Mouse (Mus musculus) 3T3-L1 (cell line): ENCODE measurements around the gene Ywhae.

Source experiments
- DNase-seq: peaks from one replicate; pipeline ENCODE4 v3.0.0-alpha.2; 2015; ENCODE audit warnings: low read depth, low spot score

Ywhae gene

DNA sequence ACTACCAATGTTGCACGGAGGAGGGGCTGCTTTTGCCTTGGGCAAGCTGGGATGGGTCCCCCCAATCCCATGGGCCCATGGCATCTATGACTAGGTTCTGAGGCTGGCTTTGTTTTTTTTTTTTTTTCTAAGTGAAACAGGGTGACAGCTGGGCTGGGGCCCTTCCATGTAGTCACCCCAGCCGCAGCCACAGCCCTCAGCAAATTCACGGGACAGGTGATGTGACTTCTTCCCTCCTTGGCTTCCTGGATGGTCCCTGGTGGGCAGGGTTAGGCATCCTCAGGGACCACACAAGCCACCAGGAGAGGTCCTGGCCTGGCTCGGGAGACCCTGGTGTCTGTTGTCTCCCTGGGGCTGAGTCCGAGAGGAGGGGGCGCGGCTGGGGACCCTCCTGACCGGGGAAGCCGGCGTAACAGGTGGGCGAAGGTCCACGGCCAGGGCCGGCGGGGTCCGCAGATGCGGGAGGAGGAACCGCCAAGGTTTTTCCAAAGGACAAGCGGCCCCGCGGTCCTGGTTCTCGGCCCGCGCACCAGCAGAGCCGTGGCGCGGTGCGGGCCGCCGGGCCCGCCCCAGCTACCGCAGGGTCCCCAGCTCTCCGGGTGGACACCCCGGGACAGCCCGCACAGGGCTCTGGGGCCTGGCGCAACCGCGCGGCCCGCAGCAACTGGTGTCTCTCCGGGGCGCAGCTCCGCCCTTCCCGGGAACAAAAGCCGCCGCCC, 62.1 kb downstream of the Ywhae start:
- no peak for DNase-seq

DNA sequence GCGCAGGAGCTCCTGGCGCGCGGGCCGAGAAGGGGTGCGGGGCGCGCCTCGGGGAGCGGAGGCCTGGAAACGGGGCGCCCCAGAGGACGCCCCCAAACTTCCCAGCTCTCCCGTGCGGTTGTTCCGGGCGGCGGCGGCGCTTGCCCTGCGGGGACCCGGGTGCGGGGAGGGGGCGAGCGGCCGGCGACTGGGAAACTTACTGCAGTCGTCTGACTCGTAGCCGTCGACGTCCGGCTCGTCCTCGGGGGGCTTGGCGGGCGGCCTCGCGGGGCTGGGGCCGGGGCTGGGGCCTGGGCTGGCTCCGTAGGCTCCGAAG, 62.6 kb downstream of the Ywhae start:
- DNase-seq, result no peak

DNA sequence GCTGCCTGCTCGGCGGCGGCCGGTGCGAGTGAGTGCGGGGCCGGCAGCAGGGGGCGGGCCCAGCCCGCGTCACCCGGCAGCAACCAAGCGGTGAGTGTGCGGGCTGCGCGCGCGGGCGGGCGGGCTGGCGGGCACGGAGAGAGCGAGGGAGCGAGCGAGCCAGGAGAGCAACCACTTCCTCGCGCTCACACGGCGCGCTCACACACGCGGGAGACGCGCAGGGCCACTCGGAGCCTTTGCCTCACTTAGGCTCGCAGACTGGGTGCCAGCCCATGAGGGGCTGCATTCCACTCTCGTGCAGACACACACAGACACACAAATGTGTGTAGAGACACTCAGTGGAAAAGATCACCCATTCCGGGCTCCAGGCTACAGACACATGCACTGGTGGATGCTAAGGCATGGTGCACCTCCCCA, 63.4 kb downstream of the Ywhae start, which contains the start of gene Doc2b:
TSS of gene Doc2b (minus strand) at position 21 of the 417 bp plus-strand sequence.
- no peak for DNase-seq

DNA sequence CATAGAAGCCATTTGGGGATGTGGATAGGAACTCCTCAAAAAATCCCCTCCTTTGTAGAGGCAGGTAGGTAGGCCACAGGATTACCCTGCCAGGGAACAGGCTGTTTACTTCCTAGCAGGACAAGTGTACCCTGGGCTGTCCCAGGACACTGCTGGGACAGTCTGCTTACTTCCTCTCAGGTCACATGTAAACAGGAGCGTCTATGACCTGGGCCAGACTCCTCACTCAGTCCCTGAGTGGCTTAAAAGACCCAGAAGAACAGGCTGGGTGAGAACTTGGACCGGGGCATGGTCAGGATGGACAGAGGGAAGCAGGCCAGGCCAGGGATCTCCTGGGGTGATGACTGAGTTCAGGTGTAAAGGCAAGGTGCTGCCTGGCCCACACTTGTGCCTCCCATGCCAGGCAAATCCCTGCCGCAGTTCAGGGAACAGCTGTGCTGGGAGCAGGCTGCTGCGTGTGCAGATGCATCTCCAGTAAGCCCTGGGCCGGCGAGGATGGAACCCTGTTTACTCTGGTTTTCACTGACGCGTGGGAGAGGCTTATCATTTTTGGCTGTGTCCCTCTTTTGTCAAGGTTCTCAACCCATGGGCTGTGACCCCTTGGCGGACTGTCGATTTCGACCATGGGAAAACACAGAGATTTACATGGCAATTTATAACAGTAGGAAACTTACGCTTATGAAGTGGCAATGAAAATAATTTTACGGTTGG, 64.0 kb downstream of the Ywhae start:
- no peak for DNase-seq

- no peak for DNase-seq
Measured at GRCm38 (mm10) chr11:75801369-75801768, 68.7 kb downstream of the Ywhae start.

- peak; percentile 8 for DNase-seq
Measured at GRCm38 (mm10) chr11:75801771-75802550, 69.3 kb downstream of the Ywhae start.

DNA sequence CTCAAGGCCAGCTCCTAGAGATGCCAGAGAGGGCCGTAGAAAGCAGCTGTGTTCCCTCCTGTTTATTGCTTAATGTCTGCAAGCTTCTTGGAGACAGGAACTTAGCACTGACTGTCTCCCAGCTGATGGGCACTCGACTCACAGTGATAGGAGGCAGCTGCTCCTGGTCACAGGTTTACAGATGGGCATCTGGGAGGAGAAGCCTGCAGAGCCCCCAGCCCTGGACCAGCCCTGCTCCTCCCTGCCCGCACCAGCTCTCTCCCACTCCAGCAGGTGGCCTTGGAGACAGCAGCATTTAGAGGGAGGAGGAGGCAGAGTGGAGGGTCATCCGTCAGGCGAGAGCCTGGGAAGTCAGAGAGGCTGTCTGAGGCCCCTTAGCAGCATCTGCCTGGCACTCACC, 74.8 kb downstream of the Ywhae start:
- DNase-seq, result no peak

DNA sequence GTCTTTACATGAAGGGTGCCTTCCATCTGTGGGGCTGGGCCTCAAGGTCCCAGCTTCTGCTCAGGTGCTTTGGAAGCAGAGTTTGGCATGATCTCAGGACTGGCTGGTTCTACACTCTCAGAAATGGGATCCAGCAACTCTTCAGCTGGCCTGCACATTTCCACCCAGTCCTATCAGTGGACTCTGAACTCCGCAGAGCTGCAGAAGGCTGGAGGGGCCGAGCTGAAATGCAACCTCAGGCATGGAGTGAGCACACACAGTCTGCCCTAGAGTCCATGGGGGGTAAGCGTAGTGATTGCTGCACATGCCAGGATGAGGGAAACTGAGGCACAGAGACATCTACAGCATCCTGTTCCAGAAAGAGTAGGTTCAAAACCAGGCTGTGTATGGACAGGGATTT, 77.9 kb downstream of the Ywhae start:
- DNase-seq, result no peak

GRCm38 (mm10) chr11:75811900-75812299, 79.2 kb downstream of the Ywhae start:
- peak; percentile 93 for DNase-seq

- DNase-seq, result peak; percentile 78
Measured at GRCm38 (mm10) chr11:75813085-75813484, 80.4 kb downstream of the Ywhae start.
